Mouse (Mus musculus) spleen, postnatal 4 days (tissue): Measurements from ENCODE around the gene Plpp7.

Experiments used
- DNase-seq, 2 experiments: peaks; one replicate each; pipeline ENCODE4 v3.0.0; 2022; ENCODE audit warnings: low spot score in 2 of 2

The Plpp7 gene

DNA sequence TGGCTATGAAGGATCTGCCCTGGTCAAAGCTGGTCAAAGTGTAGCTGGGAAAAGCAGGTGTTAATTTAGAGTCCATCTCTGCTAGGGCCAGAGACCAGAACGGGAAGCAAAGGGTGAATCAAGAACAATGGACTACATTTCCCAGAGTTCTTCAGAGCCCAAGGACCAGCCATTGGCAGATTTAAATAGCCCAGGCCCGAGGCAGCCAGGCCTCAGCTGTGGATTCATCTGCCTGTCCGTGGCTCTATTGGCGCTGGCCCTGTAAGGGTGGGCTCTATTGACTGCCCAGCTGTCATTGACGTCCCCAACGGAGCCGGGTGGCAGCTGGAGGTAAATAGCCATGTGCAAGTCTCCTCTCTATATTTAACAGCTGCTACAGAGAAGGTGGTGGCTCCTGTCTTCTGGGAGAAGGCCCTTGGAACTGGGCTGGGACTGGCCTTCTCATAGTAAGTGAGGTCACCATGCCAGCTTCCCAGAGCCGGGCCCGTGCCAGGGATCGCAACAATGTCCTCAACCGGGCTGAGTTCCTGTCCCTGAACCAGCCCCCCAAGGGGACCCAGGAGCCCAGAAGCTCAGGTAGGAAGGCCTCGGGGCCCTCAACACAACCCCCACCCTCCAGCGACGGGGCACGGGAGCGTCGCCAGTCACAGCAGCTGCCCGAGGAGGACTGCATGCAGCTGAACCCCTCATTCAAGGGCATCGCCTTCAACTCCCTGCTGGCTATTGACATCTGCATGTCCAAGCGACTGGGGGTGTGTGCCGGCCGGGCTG, at the start of gene Plpp7:
TSS of gene Plpp7 (plus strand) at position 178 of the 771 bp plus-strand sequence.
- no peak for DNase-seq

DNA sequence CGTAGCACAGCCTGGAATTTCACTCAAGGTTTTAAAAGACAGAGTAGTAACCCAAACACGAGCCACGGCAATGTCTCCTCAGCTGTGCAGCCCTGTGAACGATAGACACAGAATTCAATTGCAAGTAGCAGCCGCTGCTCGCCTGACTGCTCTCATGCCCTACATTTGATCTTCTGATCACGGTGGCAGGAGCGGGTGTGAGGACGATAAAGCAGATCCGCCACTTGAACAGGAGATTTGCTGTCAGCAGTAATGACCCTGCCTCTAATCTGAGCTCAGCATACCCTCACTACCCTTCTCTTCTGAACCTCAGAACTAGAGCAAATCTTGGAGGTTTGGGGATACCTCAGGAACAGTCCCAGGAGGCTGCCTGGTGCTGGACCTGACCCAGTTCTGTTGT, 49.3 kb upstream of the Plpp7 start:
- DNase-seq: no peak

DNA sequence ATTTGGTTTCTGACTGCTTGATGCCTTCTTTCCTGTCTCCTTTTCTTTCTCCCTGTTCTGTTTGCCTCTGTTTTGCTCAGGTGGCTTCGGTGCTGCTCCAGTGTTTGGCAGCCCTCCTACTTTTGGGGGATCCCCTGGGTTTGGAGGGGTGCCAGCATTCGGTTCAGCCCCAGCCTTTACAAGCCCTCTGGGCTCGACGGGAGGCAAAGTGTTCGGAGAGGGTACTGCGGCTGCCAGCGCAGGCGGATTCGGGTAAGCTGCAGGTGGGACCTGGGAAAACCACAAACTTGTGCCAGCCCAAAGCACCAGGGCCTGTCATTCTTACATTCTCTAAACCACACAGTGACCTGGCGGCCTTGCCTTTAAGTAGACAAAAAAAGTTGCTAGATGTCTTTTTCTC, 48.0 kb upstream of the Plpp7 start:
- DNase-seq: no peak

DNA sequence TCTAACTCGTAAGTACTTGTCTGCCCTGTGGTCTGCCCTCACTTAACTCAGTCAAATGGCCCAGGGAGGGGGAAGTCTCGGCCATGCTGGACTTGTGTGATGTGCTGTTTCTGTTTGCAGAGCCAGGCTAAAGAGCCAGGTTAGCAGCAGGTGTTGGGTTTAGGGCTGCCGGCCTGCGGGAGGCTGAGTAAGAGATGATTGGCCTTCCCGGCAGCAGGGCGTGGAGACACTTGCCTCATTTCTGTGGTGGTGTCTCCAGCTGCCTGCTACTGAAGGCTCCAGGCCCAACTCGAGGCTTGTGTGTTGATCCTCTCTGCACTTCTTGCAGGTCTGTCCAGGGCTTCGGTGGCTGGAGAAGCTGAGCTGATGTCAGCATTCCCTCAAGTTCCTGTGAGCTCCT, 43.5 kb upstream of the Plpp7 start:
- no peak for DNase-seq

DNA sequence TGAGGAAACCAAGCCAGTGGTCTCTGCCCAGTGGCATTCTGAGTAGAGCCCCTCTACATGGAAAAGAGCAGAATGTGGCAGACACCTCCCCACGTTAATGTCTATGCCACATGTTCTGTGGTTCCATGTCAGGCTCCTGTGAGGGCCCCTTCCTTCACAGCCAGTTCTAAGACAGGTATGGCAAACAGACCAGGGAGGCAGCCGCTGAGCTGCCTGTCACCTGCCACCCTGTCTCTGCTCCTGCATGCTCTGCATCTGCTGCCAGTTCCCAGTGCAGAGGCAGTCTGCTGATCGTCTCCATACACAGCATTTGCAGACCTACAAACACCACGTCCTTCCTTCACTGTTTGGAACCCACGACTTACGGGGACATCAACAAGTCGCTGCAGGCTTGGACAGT, 42.9 kb upstream of the Plpp7 start:
- no peak for DNase-seq

DNA sequence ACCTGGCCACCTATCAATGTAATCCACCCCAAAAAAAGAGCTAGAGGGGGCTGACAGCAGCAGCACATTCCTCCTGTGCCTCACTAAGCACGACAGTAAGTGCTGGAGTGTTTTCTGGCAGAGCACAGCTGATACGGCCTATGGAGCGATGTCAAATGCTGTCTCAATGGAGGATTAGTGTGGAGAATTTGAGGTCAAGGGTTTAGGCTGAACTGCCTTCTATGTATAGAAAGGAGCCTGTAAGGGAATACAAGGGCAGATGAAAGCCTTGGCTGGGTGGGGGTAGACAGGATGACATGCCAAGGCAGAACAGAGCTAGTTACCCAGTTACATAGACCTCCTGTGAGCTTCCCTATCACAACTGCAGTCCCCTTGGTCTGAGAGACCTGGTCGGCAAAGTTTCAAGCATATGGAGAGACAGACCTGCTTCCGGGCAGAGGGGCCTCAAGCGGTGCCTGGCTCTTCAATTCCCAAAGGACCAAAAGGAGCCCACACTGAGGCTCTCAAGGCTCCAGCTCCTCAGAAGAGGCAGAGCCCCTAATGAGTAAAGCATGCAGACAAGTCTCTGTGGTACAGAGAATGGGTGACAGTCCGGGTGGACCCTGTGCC, 39.9 kb upstream of the Plpp7 start:
- DNase-seq: no peak

DNA sequence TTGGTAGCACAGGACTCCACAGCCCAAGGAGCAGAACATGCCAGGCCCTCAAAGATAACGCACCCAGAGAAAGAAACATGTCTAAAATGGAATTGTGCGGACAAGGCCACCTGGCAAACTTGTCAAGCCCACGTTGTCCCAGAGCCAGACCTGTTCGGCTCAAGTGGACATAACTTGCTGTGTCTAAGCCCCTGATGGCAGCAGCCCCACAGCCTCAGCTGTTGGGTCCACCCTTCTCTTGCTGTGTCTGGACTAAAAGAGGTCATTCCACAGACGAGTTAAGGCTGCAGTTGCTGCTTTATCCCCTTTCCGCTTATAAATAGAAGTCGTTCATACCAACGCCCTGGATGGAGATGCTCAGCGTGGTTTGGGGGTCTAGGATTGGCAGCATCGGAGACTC, 38.8 kb upstream of the Plpp7 start:
- DNase-seq: no peak

DNA sequence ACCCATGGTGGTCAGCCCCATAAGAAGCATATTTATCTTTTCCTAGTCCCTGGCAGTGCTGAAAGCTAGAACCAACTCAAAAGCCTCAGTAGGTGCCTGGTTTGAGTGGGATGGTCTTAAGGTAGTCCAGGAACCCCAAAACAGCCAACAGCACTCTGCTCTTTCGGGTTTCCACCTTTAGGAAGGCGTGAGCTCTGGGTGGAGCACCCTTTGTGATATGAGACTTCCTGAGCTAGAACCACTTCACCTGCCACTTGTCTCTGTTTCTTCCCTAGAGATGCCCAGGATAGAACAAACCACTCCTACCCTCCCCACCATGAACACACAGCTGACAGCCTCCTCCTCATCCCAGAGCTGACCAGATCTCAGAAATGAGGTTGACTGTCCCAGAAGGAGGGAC, 38.0 kb upstream of the Plpp7 start:
- DNase-seq: peak in 1 of 2 experiments; percentile 58

DNA sequence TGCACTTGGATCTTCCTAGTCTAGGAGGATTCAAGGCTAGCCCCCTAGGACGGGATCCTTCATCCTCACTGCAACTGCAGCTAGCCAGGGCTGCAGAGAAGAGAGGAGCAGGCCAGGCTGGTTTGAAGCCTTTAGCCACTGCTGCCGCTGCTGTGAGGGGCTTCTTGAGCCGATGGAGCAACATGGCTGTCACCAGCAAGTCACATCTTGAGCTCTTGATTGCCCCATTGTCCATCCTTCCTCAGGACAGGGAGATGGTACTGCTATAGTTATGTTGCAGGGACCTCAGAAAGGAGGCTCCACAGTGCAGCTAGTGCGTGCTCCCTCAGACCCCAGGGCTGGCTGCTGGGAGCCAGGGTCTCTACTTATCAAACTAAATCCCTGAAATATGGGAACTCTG, 37.5 kb upstream of the Plpp7 start:
- peak in 1 of 2 experiments; percentile 58 for DNase-seq

DNA sequence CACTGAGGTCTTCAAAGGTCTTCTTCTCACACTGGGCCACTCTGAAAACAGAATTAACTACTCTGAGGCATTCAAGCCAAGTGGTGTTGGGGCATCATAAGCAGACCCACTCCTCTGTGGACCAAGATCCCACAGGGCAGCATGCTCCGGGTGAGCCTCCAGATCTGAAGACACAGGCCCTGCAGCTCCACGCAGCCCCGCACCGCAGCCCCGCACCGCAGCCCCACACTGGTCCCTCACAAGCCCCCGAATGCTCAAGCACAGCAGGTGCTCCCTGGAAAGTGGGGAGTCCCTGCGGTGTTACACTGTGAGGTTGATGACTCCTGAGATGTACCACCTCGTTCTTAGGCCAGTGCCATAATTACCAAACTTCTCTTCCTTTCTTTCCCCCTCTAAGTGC, 37.1 kb upstream of the Plpp7 start:
- no peak for DNase-seq

DNA sequence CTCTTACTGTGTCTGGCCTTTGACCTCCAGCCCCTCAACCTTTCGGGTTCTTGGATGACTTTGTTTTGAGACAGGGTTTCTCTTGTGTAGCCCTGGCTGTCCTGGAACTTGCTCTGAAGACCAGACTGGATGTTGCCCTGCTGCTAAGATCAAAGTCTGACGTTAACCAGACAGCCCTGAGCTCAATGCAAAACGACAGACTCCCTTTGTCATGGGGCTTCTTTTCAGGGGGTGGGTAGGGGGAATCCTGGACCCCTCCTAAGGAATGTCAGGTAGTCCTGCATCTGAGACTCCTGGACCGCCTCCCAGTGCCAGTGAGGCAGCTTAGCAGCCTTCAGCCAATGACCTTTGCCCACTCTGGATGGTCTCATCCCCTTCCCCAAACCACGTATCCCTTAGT, 36.6 kb upstream of the Plpp7 start:
- DNase-seq: peak in 1 of 2 experiments; percentile 54

DNA sequence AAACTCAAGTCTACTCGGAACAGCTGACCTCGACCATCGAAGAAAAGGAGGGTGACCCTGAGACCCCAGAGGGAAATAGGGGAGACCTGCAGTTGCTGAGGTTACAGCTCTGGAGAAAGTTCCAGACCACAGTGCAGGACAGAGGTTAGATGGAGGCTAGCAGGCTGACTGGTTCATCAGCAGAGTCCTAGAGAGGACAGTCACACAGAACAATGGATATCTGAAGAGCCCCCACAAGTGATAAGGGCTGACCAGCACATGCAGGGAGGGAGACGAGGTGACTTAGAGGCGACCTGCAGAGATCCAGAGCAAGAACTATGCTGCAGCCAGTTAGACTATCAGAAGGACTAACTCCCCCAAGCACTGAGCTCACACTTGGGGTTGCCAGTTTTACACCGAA, 35.7 kb upstream of the Plpp7 start:
- DNase-seq: peak in 1 of 2 experiments; percentile 56

DNA sequence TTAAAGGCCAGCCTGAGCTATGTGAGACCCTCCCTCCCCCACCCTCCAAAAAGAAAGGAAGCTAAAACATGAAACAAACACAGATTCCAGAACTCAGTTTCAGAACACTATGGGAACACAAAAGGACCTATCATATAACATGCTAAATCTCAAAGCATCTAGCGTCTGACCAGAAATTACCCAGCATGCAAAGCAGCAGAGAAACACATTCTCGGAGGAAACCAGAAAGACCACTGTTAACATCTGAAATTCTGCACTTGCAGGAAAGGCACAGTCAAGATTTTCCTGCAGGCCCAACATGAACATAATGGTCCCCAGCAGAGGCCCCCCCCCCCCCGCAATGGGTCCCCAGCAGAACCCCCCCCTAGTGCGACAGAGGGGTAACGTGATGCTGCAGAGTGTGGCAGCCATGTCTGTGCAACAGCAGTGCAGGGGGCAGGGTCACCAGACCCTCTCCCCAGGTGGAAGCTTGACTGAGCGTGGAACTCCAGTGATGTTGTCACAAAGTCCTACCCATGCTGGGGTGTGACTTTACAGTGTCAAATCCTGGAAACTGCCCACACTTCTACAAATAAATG, 35.0 kb upstream of the Plpp7 start:
- DNase-seq: no peak

DNA sequence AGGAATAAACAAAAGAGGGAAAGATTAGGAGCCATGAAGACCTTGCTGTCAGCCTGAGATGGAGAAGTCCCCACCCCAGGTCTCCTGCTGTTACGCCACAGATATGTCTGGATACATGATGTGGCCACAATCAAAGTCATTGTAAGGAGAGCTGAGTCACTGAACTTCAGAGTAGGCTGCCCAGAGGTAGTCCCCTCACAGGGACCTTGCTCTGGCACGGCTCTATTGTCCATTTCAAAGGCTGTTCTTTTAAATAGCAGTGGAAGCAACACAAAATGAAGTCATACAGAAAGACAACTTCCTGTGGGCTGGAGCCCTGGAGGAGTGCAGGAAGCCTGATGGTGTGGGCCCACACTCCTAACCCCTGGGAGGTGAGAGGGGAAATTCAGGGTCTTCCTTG, 34.1 kb upstream of the Plpp7 start:
- no peak for DNase-seq

DNA sequence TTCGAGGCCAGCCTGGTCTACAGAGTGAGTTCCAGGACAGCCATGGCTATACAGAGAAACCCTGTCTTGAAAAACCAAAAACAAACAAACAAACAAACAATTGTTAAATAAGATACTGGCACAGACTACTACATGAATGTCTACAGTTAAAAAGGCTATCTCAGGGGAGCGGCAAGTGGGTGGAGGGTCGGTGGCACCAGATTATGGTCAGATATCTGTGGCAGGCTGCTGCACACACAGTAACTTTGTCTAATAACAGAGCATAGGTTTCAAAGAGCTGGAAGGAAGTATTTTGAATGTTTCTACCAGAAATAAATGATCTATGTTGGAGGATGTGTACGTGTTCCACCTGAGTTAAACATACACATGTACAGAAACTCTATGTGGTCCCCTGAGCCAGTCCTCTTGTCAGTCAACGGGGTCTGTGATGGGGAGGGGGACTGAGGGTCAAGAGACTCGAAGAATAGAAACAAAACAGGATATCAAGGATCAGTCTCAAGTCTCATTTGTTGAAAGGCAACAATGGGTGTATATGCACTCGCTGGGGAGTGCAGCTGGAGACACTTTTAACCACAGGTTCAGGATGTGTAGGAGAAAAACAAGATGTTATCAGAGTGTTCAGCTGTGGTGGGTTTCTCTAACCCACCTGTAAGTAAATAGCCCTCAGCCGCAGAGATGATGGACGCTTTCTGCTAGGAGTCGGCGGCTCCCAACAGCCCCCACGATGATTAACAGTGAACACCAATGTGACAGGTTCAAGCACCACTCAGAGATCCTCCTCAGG, 33.4 kb upstream of the Plpp7 start:
- DNase-seq: no peak

DNA sequence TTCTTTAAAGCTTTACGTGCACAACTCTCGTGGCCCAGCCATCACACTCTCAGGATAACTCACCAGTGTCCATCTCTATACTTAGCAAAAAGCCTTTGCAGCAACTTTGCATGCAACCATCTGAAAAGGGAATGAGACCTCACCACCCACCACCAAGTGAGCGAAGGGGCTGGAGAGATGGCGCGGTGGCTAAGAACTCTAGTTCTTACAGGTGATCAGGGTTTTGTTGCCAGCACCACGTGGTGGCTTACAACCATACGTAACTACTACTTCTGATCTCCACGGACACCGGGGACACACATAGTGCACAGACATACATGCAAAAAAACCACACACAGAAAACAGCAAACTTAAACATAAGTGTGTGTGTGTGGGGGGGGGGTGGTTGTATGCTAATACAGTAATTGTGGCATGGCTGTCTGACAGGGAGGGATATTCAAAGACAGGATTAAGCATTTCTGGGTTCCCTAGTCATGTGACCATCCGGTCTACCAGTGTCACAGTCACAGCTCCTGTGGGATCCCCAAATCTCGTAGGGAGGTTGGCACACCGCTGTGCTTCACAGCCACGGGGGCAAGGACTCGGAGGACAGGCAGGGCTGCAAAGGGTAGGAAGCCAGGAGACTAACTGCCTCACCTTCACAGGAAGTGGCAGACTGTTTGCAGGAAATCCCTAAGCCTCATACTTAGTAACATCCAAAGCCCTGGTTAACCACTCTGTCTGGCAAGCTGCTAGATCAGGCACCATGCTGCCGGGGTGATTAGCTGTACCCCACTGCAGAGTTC, 32.5 kb upstream of the Plpp7 start:
- DNase-seq: no peak

DNA sequence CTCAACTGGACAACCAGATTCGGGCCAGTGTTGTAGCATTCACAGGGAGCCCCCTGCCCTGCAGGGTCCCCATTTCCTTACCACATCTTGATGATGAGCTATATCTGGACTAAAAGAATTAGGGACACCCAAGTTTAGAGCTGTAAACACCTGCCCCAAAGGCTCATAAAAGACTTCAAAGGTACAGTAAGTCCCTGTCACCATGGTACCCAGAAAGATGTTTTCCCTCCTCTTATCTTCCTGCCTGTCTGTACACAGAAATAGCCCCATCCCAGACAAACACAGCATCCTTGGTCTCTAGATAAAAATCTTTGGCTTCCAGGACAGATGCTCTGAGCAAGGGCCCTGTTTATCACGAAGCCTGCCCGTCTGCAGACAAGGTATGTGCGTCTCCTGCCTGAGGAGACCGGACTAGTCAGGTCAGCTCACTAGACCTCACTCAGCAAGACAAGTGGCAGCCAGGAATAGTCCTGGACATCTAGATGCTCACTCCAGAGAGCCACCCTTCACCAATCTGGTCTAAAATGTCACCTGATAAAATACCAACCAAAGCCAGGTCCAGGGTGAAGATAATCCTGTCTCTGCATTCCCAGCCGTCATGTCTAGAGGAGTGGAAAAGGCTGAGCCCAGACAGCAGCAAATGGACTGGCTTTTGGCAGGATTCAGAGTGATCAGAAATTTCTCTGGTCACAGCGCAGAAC, 31.7 kb upstream of the Plpp7 start:
- no peak for DNase-seq

DNA sequence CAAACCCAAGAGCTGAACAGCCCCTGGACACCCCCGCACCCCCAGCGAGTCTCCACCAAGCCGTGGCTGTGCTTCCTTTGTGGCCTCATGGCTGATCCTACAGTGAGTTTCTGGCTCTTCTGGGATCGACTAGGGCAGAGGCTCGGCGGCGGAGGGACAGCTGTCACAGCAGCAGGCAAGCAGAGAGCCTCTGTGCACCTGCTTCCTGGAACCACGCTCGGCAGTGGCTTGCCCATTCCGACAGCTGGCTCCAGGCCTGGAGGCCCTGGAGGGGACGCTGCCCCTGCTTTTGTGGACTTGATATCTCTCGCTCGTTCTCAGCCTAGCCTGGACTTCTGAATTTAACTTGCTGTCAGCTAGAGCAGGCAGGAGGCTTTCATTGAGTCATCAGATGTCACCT, 30.4 kb upstream of the Plpp7 start:
- no peak for DNase-seq

DNA sequence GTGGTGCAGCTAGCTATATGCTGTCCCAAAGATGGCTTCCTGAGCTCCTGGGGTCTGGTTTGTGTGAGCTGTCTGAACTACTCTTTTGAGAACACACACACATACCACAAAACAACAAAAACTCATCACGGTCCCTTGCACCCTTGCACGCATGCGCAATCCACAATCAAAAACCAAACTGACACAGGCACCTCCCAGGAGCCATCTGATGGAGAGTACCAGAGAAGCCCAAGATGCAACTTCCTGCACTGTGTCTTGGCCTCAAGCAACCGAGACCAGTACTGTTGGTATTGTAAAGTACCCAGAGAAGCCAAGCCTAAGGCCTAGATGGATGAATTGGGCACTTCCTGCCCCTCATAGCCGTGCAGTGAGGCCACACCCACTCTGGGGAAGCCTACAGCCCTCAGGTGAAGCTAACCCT, 29.9 kb upstream of the Plpp7 start:
- DNase-seq: no peak

DNA sequence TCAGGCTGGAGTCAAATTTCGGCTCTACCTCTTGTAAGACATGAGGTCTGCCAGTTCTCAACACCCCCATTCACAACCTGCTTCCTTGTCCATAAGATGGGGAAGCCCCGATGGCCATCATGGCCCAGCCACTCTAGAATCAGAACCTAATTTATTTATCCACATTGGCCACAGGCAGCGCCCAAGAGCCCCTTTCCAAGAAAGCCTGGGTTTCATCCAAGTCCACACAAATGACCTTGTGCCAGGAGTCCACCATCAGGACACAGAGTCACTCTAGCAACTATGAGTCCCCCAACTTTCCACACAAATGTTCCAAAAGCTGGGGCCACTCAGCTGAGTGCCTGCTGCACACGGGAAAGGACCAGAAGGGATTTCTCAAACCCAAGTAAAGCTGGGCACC, 29.3 kb upstream of the Plpp7 start:
- DNase-seq: no peak
